Mouse (Mus musculus): ENCODE results near the gene Ehd4. TPM values are rescaled to one million over a fixed set of nuclear protein-coding genes. Genes with fewer than 3 reads are reported as not detected.

The Ehd4 gene
- polyA plus RNA-seq, 1 experiment from 2014 or later = 27.2 TPM

- H3K4me2 ChIP-seq = no peak overlapping the region
- no peak overlapping the region for H3K4me3 ChIP-seq (replicated peaks)
- H3K27me3 ChIP-seq = no peaks in the 10 kb centered on the region
- no peak overlapping the region for H3K9ac ChIP-seq
- DNase-seq (no peak), ATAC-seq (ENCODE audit: low read depth) (no peak)
- WGBS (ENCODE audit: insufficient replicate concordance) = 87% methylated on average over 1 of the region's 1 CpGs
- peaks cover 29% of the 10 kb centered on the region for H3K4me1 ChIP-seq (replicated peaks)
- peaks cover 10% of the 10 kb centered on the region; the same call in 1 of the 2 replicates for H3K36me3 ChIP-seq
- H3K27ac ChIP-seq = no peak overlapping the region
- H3K9me3 ChIP-seq (replicated peaks) = no peaks in the 10 kb centered on the region
Measured at GRCm38 (mm10) chr2:120125461-120125860, 28.9 kb downstream of the Ehd4 start.

GRCm38 (mm10) chr2:120124946-120125345, 29.5 kb downstream of the Ehd4 start:
- WGBS (ENCODE audit: insufficient replicate concordance) = 77% methylated on average over 2 of the region's 2 CpGs
- ATAC-seq (ENCODE audit: low read depth) = no peak
- H3K27me3 ChIP-seq = no peaks in the 10 kb centered on the region
- no peak overlapping the region for H3K4me2 ChIP-seq
- no peak overlapping the region for H3K27ac ChIP-seq
- DNase-seq = no peak
- H3K9me3 ChIP-seq (replicated peaks) = no peaks in the 10 kb centered on the region
- H3K9ac ChIP-seq = no peak overlapping the region
- no peak overlapping the region for H3K4me3 ChIP-seq (replicated peaks)
- peaks cover 24% of the 10 kb centered on the region for H3K4me1 ChIP-seq (replicated peaks)
- peaks cover 10% of the 10 kb centered on the region; the same call in 1 of the 2 replicates for H3K36me3 ChIP-seq

- ATAC-seq (ENCODE audit: low read depth) = no peak
- no peak overlapping the region for H3K27ac ChIP-seq
- 64% methylated on average over 1 of the region's 1 CpGs for WGBS (ENCODE audit: insufficient replicate concordance)
Measured at GRCm38 (mm10) chr2:120124096-120124495, 30.3 kb downstream of the Ehd4 start.

GRCm38 (mm10) chr2:120122983-120123382, 31.4 kb downstream of the Ehd4 start:
- no peak overlapping the region for H3K27ac ChIP-seq
- H3K4me1 ChIP-seq (replicated peaks) = peaks cover 6% of the 10 kb centered on the region
- no peaks in the 10 kb centered on the region for H3K9me3 ChIP-seq (replicated peaks)
- 82% methylated on average over 6 of the region's 6 CpGs for WGBS (ENCODE audit: insufficient replicate concordance)
- H3K9ac ChIP-seq = no peak overlapping the region
- H3K27me3 ChIP-seq = no peaks in the 10 kb centered on the region
- H3K36me3 ChIP-seq = peaks cover 10% of the 10 kb centered on the region; the same call in 1 of the 2 replicates
- H3K4me2 ChIP-seq = no peak overlapping the region
- no peak for DNase-seq
- H3K4me3 ChIP-seq (replicated peaks) = no peak overlapping the region
- no peak for ATAC-seq (ENCODE audit: low read depth)

More at GRCm38 (mm10) chr2:120124096-120124495, 30.3 kb downstream of the Ehd4 start:
- H3K4me3 ChIP-seq (replicated peaks) = no peak overlapping the region
- DNase-seq = no peak
- no peaks in the 10 kb centered on the region for H3K27me3 ChIP-seq
- peaks cover 15% of the 10 kb centered on the region for H3K4me1 ChIP-seq (replicated peaks)
- H3K36me3 ChIP-seq = peaks cover 10% of the 10 kb centered on the region; the same call in 1 of the 2 replicates
- H3K9ac ChIP-seq = no peak overlapping the region
- no peaks in the 10 kb centered on the region for H3K9me3 ChIP-seq (replicated peaks)
- no peak overlapping the region for H3K4me2 ChIP-seq

GRCm38 (mm10) chr2:120117346-120117745, 37.1 kb downstream of the Ehd4 start:
- ATAC-seq (ENCODE audit: low read depth) (no peak), DNase-seq (no peak)
- WGBS (ENCODE audit: insufficient replicate concordance) = 55% methylated on average over 6 of the region's 6 CpGs
- H3K27me3 ChIP-seq = no peaks in the 10 kb centered on the region
- H3K36me3 ChIP-seq = no peaks in the 10 kb centered on the region
- H3K9me3 ChIP-seq (replicated peaks) = no peaks in the 10 kb centered on the region
- no peak overlapping the region for H3K9ac ChIP-seq
- H3K27ac ChIP-seq = no peak overlapping the region
- H3K4me3 ChIP-seq (replicated peaks) = no peak overlapping the region
- H3K4me1 ChIP-seq (replicated peaks) = peaks cover 12% of the 10 kb centered on the region
- H3K4me2 ChIP-seq = no peak overlapping the region

GRCm38 (mm10) chr2:120116362-120116761, 38.0 kb downstream of the Ehd4 start:
- H3K27ac ChIP-seq = no peak overlapping the region
- no peaks in the 10 kb centered on the region for H3K36me3 ChIP-seq
- DNase-seq = no peak
- no peak overlapping the region for H3K4me3 ChIP-seq (replicated peaks)
- 38% methylated on average over 1 of the region's 1 CpGs for WGBS (ENCODE audit: insufficient replicate concordance)
- no peak overlapping the region for H3K9ac ChIP-seq
- H3K27me3 ChIP-seq = no peaks in the 10 kb centered on the region
- peaks cover 7% of the 10 kb centered on the region for H3K4me1 ChIP-seq (replicated peaks)
- no peaks in the 10 kb centered on the region for H3K9me3 ChIP-seq (replicated peaks)
- H3K4me2 ChIP-seq = no peak overlapping the region
- ATAC-seq (ENCODE audit: low read depth) = no peak

GRCm38 (mm10) chr2:120114977-120115376, 39.4 kb downstream of the Ehd4 start:
- H3K9ac ChIP-seq = no peak overlapping the region
- no peaks in the 10 kb centered on the region for H3K36me3 ChIP-seq
- ATAC-seq (ENCODE audit: low read depth) = no peak
- H3K27ac ChIP-seq = no peak overlapping the region
- 65% methylated on average over 4 of the region's 4 CpGs for WGBS (ENCODE audit: insufficient replicate concordance)
- H3K4me1 ChIP-seq (replicated peaks) = peaks cover 7% of the 10 kb centered on the region
- H3K9me3 ChIP-seq (replicated peaks) = no peaks in the 10 kb centered on the region
- no peak for DNase-seq
- no peak overlapping the region for H3K4me3 ChIP-seq (replicated peaks)
- H3K4me2 ChIP-seq = no peak overlapping the region
- H3K27me3 ChIP-seq = no peaks in the 10 kb centered on the region

- Histone ChIP-seq H3K4me1 (replicated peaks) (peaks cover 7% of the 10 kb centered on the region), H3K27ac (no peak overlapping the region), H3K9ac (no peak overlapping the region), H3K27me3 (no peaks in the 10 kb centered on the region), H3K4me3 (replicated peaks) (no peak overlapping the region), H3K4me2 (no peak overlapping the region), H3K36me3 (no peaks in the 10 kb centered on the region), H3K9me3 (replicated peaks) (no peaks in the 10 kb centered on the region)
- DNase-seq (no peak), ATAC-seq (ENCODE audit: low read depth) (no peak)
- 74% methylated on average over 3 of the region's 3 CpGs for WGBS (ENCODE audit: insufficient replicate concordance)
Measured at GRCm38 (mm10) chr2:120113963-120114362, 40.4 kb downstream of the Ehd4 start.

GRCm38 (mm10) chr2:120113476-120113875, 40.9 kb downstream of the Ehd4 start:
- DNase-seq (no peak), ATAC-seq (ENCODE audit: low read depth) (no peak)
- Histone ChIP-seq H3K27me3 (no peaks in the 10 kb centered on the region), H3K9me3 (replicated peaks) (no peaks in the 10 kb centered on the region), H3K4me1 (replicated peaks) (peaks cover 7% of the 10 kb centered on the region), H3K9ac (no peak overlapping the region), H3K36me3 (no peaks in the 10 kb centered on the region), H3K4me3 (replicated peaks) (no peak overlapping the region), H3K4me2 (no peak overlapping the region), H3K27ac (no peak overlapping the region)
- WGBS (ENCODE audit: insufficient replicate concordance) = 77% methylated on average over 6 of the region's 6 CpGs

- ATAC-seq (ENCODE audit: low read depth) (no peak), DNase-seq (no peak)
- Histone ChIP-seq H3K27me3 (no peaks in the 10 kb centered on the region), H3K36me3 (no peaks in the 10 kb centered on the region), H3K9me3 (replicated peaks) (no peaks in the 10 kb centered on the region), H3K27ac (no peak overlapping the region), H3K4me2 (no peak overlapping the region), H3K4me3 (replicated peaks) (no peak overlapping the region), H3K9ac (no peak overlapping the region), H3K4me1 (replicated peaks) (peaks cover 7% of the 10 kb centered on the region)
- WGBS (ENCODE audit: insufficient replicate concordance) = 72% methylated on average over 4 of the region's 4 CpGs
Measured at GRCm38 (mm10) chr2:120111596-120111995, 42.8 kb downstream of the Ehd4 start.

GRCm38 (mm10) chr2:120111172-120111571, 43.2 kb downstream of the Ehd4 start:
- DNase-seq (no peak), ATAC-seq (ENCODE audit: low read depth) (no peak)
- WGBS (ENCODE audit: insufficient replicate concordance) = 55% methylated on average over 3 of the region's 3 CpGs
- peaks cover 7% of the 10 kb centered on the region for H3K4me1 ChIP-seq (replicated peaks)
- H3K4me2 ChIP-seq = no peak overlapping the region
- H3K4me3 ChIP-seq (replicated peaks) = no peak overlapping the region
- H3K27ac ChIP-seq = no peak overlapping the region
- H3K9ac ChIP-seq = no peak overlapping the region
- H3K9me3 ChIP-seq (replicated peaks) = no peaks in the 10 kb centered on the region
- H3K36me3 ChIP-seq = no peaks in the 10 kb centered on the region
- no peaks in the 10 kb centered on the region for H3K27me3 ChIP-seq

GRCm38 (mm10) chr2:120108077-120108476, 46.3 kb downstream of the Ehd4 start:
- ATAC-seq (ENCODE audit: low read depth) (no peak), DNase-seq (no peak)
- Histone ChIP-seq H3K9me3 (replicated peaks) (no peaks in the 10 kb centered on the region), H3K27me3 (no peaks in the 10 kb centered on the region), H3K4me3 (replicated peaks) (no peak overlapping the region), H3K36me3 (no peaks in the 10 kb centered on the region), H3K4me2 (no peak overlapping the region), H3K9ac (no peak overlapping the region), H3K27ac (no peak overlapping the region), H3K4me1 (replicated peaks) (0 out of 2 replicates have a peak, but pooled peaks cover 6% of the 10 kb centered on the region)
- 78% methylated on average over 4 of the region's 4 CpGs for WGBS (ENCODE audit: insufficient replicate concordance)

Measured in liver, embryonic 13.5 days (tissue).